Mouse (Mus musculus) neural tube, embryonic 14.5 days (tissue): Measurements from ENCODE around the gene Pitpna. TPM values are rescaled to one million over a fixed set of nuclear protein-coding genes. Genes with fewer than 3 reads are reported as not detected.

Source experiments
- ATAC-seq: fragments of 200-750 bp; cut with Nextera tagmentation; 2 replicates; pipeline ENCODE4 v1.8.0; 2017; ENCODE audit warnings: low read depth, mild to moderate bottlenecking, moderate TSS enrichment, moderate library complexity
- H3K27ac ChIP-seq: fragments of 300-500 bp; sonication (generic); 2 replicates; pipeline ENCODE4 v1.5.1; 2014; ENCODE audit warnings: low read depth, mild to moderate bottlenecking, control low read depth, low read length, moderate library complexity, mixed read lengths
- H3K27me3 ChIP-seq: fragments of 300-500 bp; sonication (generic); 2 replicates; pipeline ENCODE4 v1.6.1; 2014; ENCODE audit warnings: low read length; ENCODE audit not compliant: control insufficient read depth, insufficient read depth
- H3K36me3 ChIP-seq: fragments of 300-500 bp; sonication (generic); 2 replicates; pipeline ENCODE4 v1.6.1; 2014; ENCODE audit warnings: low read length, mixed read lengths; ENCODE audit not compliant: control insufficient read depth, insufficient read depth
- H3K4me1 ChIP-seq: fragments of 300-500 bp; sonication (generic); 2 replicates; pipeline ENCODE4 v1.6.1; 2014; ENCODE audit warnings: low read length; ENCODE audit not compliant: control insufficient read depth, insufficient read depth
- H3K4me2 ChIP-seq: fragments of 300-500 bp; sonication (generic); 2 replicates; pipeline ENCODE4 v1.6.1; 2014; ENCODE audit warnings: mild to moderate bottlenecking, low read depth, low read length, control low read depth
- H3K4me3 ChIP-seq: fragments of 300-500 bp; sonication (generic); 2 replicates; pipeline ENCODE4 v1.5.1; 2014; ENCODE audit warnings: low read depth, low read length, control low read depth, mixed read lengths
- H3K9ac ChIP-seq: fragments of 300-500 bp; sonication (generic); replicated peaks from 2 replicates; pipeline ENCODE4 v1.6.1; 2014; ENCODE audit warnings: low read depth, mild to moderate bottlenecking, control low read depth, low read length, mixed read lengths
- H3K9me3 ChIP-seq: fragments of 300-500 bp; sonication (generic); 2 replicates; pipeline ENCODE4 v1.6.1; 2016; ENCODE audit warnings: low read length; ENCODE audit not compliant: control insufficient read depth
- WGBS: fragments of 180-500 bp; shearing (Covaris S2); extraction: QIAGEN DNeasy Blood & Tissue Kit; methylation state at CpG from one replicate; pipeline ENCODE4 v1.1.7; 2014; 5-methylcytosine and 5-hydroxymethylcytosine counted together
- polyA plus RNA-seq: library from polyadenylated mRNA; unstranded; fragments of >200 nt; fragmentation: Nextera tagmentation; extraction: Ambion mirVana; gene quantifications from 2 replicates; pipeline ENCODE4 v1.2.1, GENCODE M21; 2014

The Pitpna gene
- polyA plus RNA-seq, 1 experiment from 2014 or later: 128 TPM

GRCm38 (mm10) chr11:75560530-75561409 lies 27.1 kb upstream of the Pitpna start:
- H3K27ac ChIP-seq: no peak overlapping the region
- no peak for ATAC-seq
- no peak overlapping the region for H3K9ac ChIP-seq
- H3K27me3 ChIP-seq: no peaks in the 10 kb centered on the region
- no peaks in the 10 kb centered on the region for H3K9me3 ChIP-seq
- no peaks in the 10 kb centered on the region for H3K4me1 ChIP-seq
- no peak overlapping the region for H3K4me3 ChIP-seq
- WGBS: 77% methylated on average over 14 of the region's 14 CpGs
- no peak overlapping the region for H3K4me2 ChIP-seq
- peaks cover 22% of the 10 kb centered on the region for H3K36me3 ChIP-seq

- Histone ChIP-seq H3K9me3 (no peaks in the 10 kb centered on the region), H3K36me3 (peaks cover 27% of the 10 kb centered on the region), H3K4me3 (no peak overlapping the region), H3K27ac (no peak overlapping the region), H3K4me2 (no peak overlapping the region), H3K9ac (no peak overlapping the region), H3K4me1 (no peaks in the 10 kb centered on the region), H3K27me3 (no peaks in the 10 kb centered on the region)
- no peak for ATAC-seq
- 85% methylated on average over 5 of the region's 5 CpGs for WGBS
Measured at GRCm38 (mm10) chr11:75561410-75561791, 26.5 kb upstream of the Pitpna start.

GRCm38 (mm10) chr11:75562840-75563239 lies 25.1 kb upstream of the Pitpna start:
- Histone ChIP-seq H3K4me2 (no peak overlapping the region), H3K4me3 (no peak overlapping the region), H3K9ac (no peak overlapping the region), H3K9me3 (no peaks in the 10 kb centered on the region), H3K27me3 (no peaks in the 10 kb centered on the region), H3K27ac (no peak overlapping the region), H3K4me1 (no peaks in the 10 kb centered on the region), H3K36me3 (peaks cover 34% of the 10 kb centered on the region)
- WGBS: 90% methylated on average over 8 of the region's 8 CpGs
- no peak for ATAC-seq

- Histone ChIP-seq H3K36me3 (peaks cover 41% of the 10 kb centered on the region), H3K9me3 (no peaks in the 10 kb centered on the region), H3K9ac (no peak overlapping the region), H3K4me1 (no peaks in the 10 kb centered on the region), H3K27me3 (no peaks in the 10 kb centered on the region), H3K27ac (no peak overlapping the region), H3K4me3 (no peak overlapping the region), H3K4me2 (no peak overlapping the region)
- ATAC-seq: no peak
- WGBS: 72% methylated on average over 18 of the region's 18 CpGs
Measured at GRCm38 (mm10) chr11:75563851-75564548, 23.9 kb upstream of the Pitpna start.

GRCm38 (mm10) chr11:75565849-75566248 lies 22.0 kb upstream of the Pitpna start:
- Histone ChIP-seq H3K27ac (no peak overlapping the region), H3K9me3 (no peaks in the 10 kb centered on the region), H3K4me1 (no peaks in the 10 kb centered on the region), H3K4me3 (no peak overlapping the region), H3K27me3 (no peaks in the 10 kb centered on the region), H3K9ac (no peak overlapping the region), H3K4me2 (no peak overlapping the region), H3K36me3 (peaks cover 45% of the 10 kb centered on the region)
- ATAC-seq: no peak
- WGBS: 68% methylated on average over 2 of the region's 2 CpGs

GRCm38 (mm10) chr11:75566276-75567196 lies 21.4 kb upstream of the Pitpna start:
- WGBS: 84% methylated on average over 13 of the region's 13 CpGs
- Histone ChIP-seq H3K4me3 (no peak overlapping the region), H3K9me3 (no peaks in the 10 kb centered on the region), H3K4me1 (no peaks in the 10 kb centered on the region), H3K27me3 (no peaks in the 10 kb centered on the region), H3K9ac (no peak overlapping the region), H3K36me3 (peaks cover 41% of the 10 kb centered on the region), H3K27ac (no peak overlapping the region), H3K4me2 (no peak overlapping the region)
- no peak for ATAC-seq

GRCm38 (mm10) chr11:75567346-75568114 lies 20.4 kb upstream of the Pitpna start:
- Histone ChIP-seq H3K9me3 (no peaks in the 10 kb centered on the region), H3K36me3 (peaks cover 41% of the 10 kb centered on the region)
- 67% methylated on average over 9 of the region's 9 CpGs for WGBS

GRCm38 (mm10) chr11:75568115-75568511 lies 19.8 kb upstream of the Pitpna start:
- H3K9ac ChIP-seq: no peak overlapping the region
- ATAC-seq: no peak
- H3K27me3 ChIP-seq: no peaks in the 10 kb centered on the region
- H3K4me3 ChIP-seq: no peak overlapping the region
- 91% methylated on average over 6 of the region's 6 CpGs for WGBS
- H3K4me2 ChIP-seq: no peak overlapping the region
- peaks cover 10% of the 10 kb centered on the region for H3K4me1 ChIP-seq
- peaks cover 38% of the 10 kb centered on the region for H3K36me3 ChIP-seq
- H3K9me3 ChIP-seq: no peaks in the 10 kb centered on the region
- no peak overlapping the region for H3K27ac ChIP-seq

More at GRCm38 (mm10) chr11:75567346-75568114, 20.4 kb upstream of the Pitpna start:
- Histone ChIP-seq H3K4me1 (peaks cover 4% of the 10 kb centered on the region), H3K4me3 (no peak overlapping the region), H3K9ac (no peak overlapping the region), H3K4me2 (no peak overlapping the region), H3K27me3 (no peaks in the 10 kb centered on the region), H3K27ac (no peak overlapping the region)
- no peak for ATAC-seq
